Mouse (Mus musculus) forebrain, embryonic 16.5 days (tissue): ENCODE measurements around the gene Dbr1. TPM values are rescaled to one million over a fixed set of nuclear protein-coding genes. Genes with fewer than 3 reads are reported as not detected.

Experiments used
- ATAC-seq: fragments of 200-750 bp; cut with Nextera tagmentation; 2 replicates; pipeline ENCODE4 v1.8.0; 2017; ENCODE audit warnings: mild to moderate bottlenecking, moderate library complexity
- H3K27ac ChIP-seq: fragments of 300-500 bp; sonication (generic); 2 replicates; pipeline ENCODE4 v1.5.1; 2014; ENCODE audit warnings: low read length, control low read depth
- H3K27me3 ChIP-seq: fragments of 300-500 bp; sonication (generic); replicated peaks from 2 replicates; pipeline ENCODE4 v1.6.1; 2014; ENCODE audit warnings: low read length; ENCODE audit not compliant: control insufficient read depth, insufficient read depth
- H3K36me3 ChIP-seq: fragments of 300-500 bp; sonication (generic); 2 replicates; pipeline ENCODE4 v1.6.1; 2014; ENCODE audit not compliant: control insufficient read depth, insufficient read depth
- H3K4me1 ChIP-seq: fragments of 300-500 bp; sonication (generic); replicated peaks from 2 replicates; pipeline ENCODE4 v1.6.1; 2014; ENCODE audit warnings: low read length; ENCODE audit not compliant: control insufficient read depth, insufficient read depth
- H3K4me2 ChIP-seq: fragments of 300-500 bp; sonication (generic); 2 replicates; pipeline ENCODE4 v1.6.1; 2014; ENCODE audit warnings: mild to moderate bottlenecking, low read length, control low read depth
- H3K4me3 ChIP-seq: fragments of 300-500 bp; sonication (generic); replicated peaks from 2 replicates; pipeline ENCODE4 v1.5.1; 2014; ENCODE audit warnings: mild to moderate bottlenecking, low read length, control low read depth
- H3K9ac ChIP-seq: fragments of 300-500 bp; sonication (generic); replicated peaks from 2 replicates; pipeline ENCODE4 v1.6.1; 2014; ENCODE audit warnings: low read depth, low read length, control low read depth
- H3K9me3 ChIP-seq: fragments of 300-500 bp; sonication (generic); 2 replicates; pipeline ENCODE4 v1.6.1; 2016; ENCODE audit warnings: low read length; ENCODE audit not compliant: control insufficient read depth
- WGBS: fragments of 180-500 bp; shearing (Covaris S2); extraction: QIAGEN DNeasy Blood & Tissue Kit; methylation state at CpG from one replicate; pipeline ENCODE4 v1.1.7; 2014; 5-methylcytosine and 5-hydroxymethylcytosine counted together
- polyA plus RNA-seq: library from polyadenylated mRNA; unstranded; fragments of >200 nt; fragmentation: Nextera tagmentation; extraction: Ambion mirVana; gene quantifications from 2 replicates; pipeline ENCODE4 v1.2.1, GENCODE M21; 2015

Dbr1 gene
- 28.1 and 32.1 TPM in 2 replicates for polyA plus RNA-seq

- Histone ChIP-seq H3K36me3 (no peaks in the 10 kb centered on the region), H3K4me2 (peak within 1 kb of the TSS; percentile 85), H3K4me1 (peaks cover 14% of the 10 kb centered on the region), H3K9ac (peak within 1 kb of the TSS; percentile 93), H3K4me3 (peak within 1 kb of the TSS; percentile 97), H3K27me3 (no peaks in the 10 kb centered on the region), H3K9me3 (no peaks in the 10 kb centered on the region), H3K27ac (peak within 1 kb of the TSS; percentile 31)
- ATAC-seq, result peak; percentile 96
- under 1% methylated on average over 57 of the region's 57 CpGs for WGBS
Measured at GRCm38 (mm10) chr9:99575677-99576480, at the start of gene Dbr1. Gene Dbr1, plus strand, starts transcription at chr9:99575799.

- Histone ChIP-seq H3K27me3 (no peaks in the 10 kb centered on the region), H3K27ac (no peak overlapping the region), H3K4me1 (no peaks in the 10 kb centered on the region), H3K9ac (no peak overlapping the region), H3K9me3 (no peaks in the 10 kb centered on the region), H3K4me2 (no peak overlapping the region), H3K4me3 (no peak overlapping the region), H3K36me3 (peaks cover 22% of the 10 kb centered on the region)
- ATAC-seq, result no peak
- 94% methylated on average over 1 of the region's 1 CpGs for WGBS
Measured at GRCm38 (mm10) chr9:99531865-99532264, 43.7 kb upstream of the Dbr1 start.

GRCm38 (mm10) chr9:99546259-99546658 lies 29.3 kb upstream of the Dbr1 start:
- H3K36me3 ChIP-seq, result no peaks in the 10 kb centered on the region
- H3K4me1 ChIP-seq, result no peaks in the 10 kb centered on the region
- no peaks in the 10 kb centered on the region for H3K27me3 ChIP-seq
- H3K27ac ChIP-seq, result no peak overlapping the region
- no peak overlapping the region for H3K4me2 ChIP-seq
- no peaks in the 10 kb centered on the region for H3K9me3 ChIP-seq
- no peak overlapping the region for H3K9ac ChIP-seq
- ATAC-seq, result no peak
- 88% methylated on average over 1 of the region's 1 CpGs for WGBS
- H3K4me3 ChIP-seq, result no peak overlapping the region

- Histone ChIP-seq H3K4me3 (no peak overlapping the region), H3K9ac (no peak overlapping the region), H3K27ac (no peak overlapping the region), H3K4me1 (no peaks in the 10 kb centered on the region), H3K9me3 (no peaks in the 10 kb centered on the region), H3K4me2 (no peak overlapping the region), H3K36me3 (no peaks in the 10 kb centered on the region), H3K27me3 (no peaks in the 10 kb centered on the region)
- WGBS, result 78% methylated on average over 2 of the region's 2 CpGs
- ATAC-seq, result no peak
Measured at GRCm38 (mm10) chr9:99552068-99552467, 23.5 kb upstream of the Dbr1 start.

- H3K9me3 ChIP-seq, result no peaks in the 10 kb centered on the region
- no peaks in the 10 kb centered on the region for H3K36me3 ChIP-seq
- no peak overlapping the region for H3K27ac ChIP-seq
- no peak overlapping the region for H3K4me3 ChIP-seq
- no peak for ATAC-seq
- H3K9ac ChIP-seq, result no peak overlapping the region
- no peak overlapping the region for H3K4me2 ChIP-seq
- H3K4me1 ChIP-seq, result no peaks in the 10 kb centered on the region
- H3K27me3 ChIP-seq, result no peaks in the 10 kb centered on the region
- WGBS, result 78% methylated on average over 2 of the region's 2 CpGs
Measured at GRCm38 (mm10) chr9:99553049-99553448, 22.6 kb upstream of the Dbr1 start.

GRCm38 (mm10) chr9:99554052-99554451 lies 21.5 kb upstream of the Dbr1 start:
- no peaks in the 10 kb centered on the region for H3K4me1 ChIP-seq
- no peaks in the 10 kb centered on the region for H3K27me3 ChIP-seq
- no peak for ATAC-seq
- no peak overlapping the region for H3K4me3 ChIP-seq
- H3K9ac ChIP-seq, result no peak overlapping the region
- no peak overlapping the region for H3K4me2 ChIP-seq
- no peak overlapping the region for H3K27ac ChIP-seq
- H3K36me3 ChIP-seq, result no peaks in the 10 kb centered on the region
- no peaks in the 10 kb centered on the region for H3K9me3 ChIP-seq

- no peaks in the 10 kb centered on the region for H3K4me1 ChIP-seq
Measured at GRCm38 (mm10) chr9:99555253-99555652, 20.3 kb upstream of the Dbr1 start.

GRCm38 (mm10) chr9:99557580-99558300 lies 17.9 kb upstream of the Dbr1 start:
- Histone ChIP-seq H3K9me3 (no peaks in the 10 kb centered on the region), H3K9ac (no peak overlapping the region), H3K27me3 (no peaks in the 10 kb centered on the region), H3K4me1 (no peaks in the 10 kb centered on the region), H3K4me3 (no peak overlapping the region), H3K4me2 (no peak overlapping the region), H3K27ac (no peak overlapping the region), H3K36me3 (no peaks in the 10 kb centered on the region)
- ATAC-seq, result no peak
- WGBS, result 94% methylated on average over 8 of the region's 8 CpGs

More at GRCm38 (mm10) chr9:99555253-99555652, 20.3 kb upstream of the Dbr1 start:
- 98% methylated on average over 3 of the region's 3 CpGs for WGBS
- no peak for ATAC-seq
- H3K4me3 ChIP-seq, result no peak overlapping the region
- no peaks in the 10 kb centered on the region for H3K27me3 ChIP-seq
- H3K9ac ChIP-seq, result no peak overlapping the region
- no peaks in the 10 kb centered on the region for H3K9me3 ChIP-seq
- H3K27ac ChIP-seq, result no peak overlapping the region
- H3K4me2 ChIP-seq, result no peak overlapping the region
- H3K36me3 ChIP-seq, result no peaks in the 10 kb centered on the region

GRCm38 (mm10) chr9:99558824-99559556 lies 16.6 kb upstream of the Dbr1 start:
- Histone ChIP-seq H3K27me3 (no peaks in the 10 kb centered on the region), H3K9me3 (no peaks in the 10 kb centered on the region), H3K36me3 (no peaks in the 10 kb centered on the region), H3K27ac (no peak overlapping the region), H3K4me2 (no peak overlapping the region), H3K4me3 (no peak overlapping the region), H3K4me1 (no peaks in the 10 kb centered on the region), H3K9ac (no peak overlapping the region)
- ATAC-seq, result no peak
- WGBS, result 92% methylated on average over 7 of the region's 7 CpGs
